Mouse (Mus musculus) ES-Bruce4 (cell line): ENCODE measurements at regions not wholly inside any gene's neighbourhood (a gene's known extent, or its start where the extent isn't known, plus 50 kb on each side); places are given as distances from the start of the nearest gene placed in this dataset.

Experiments
- H3K27ac ChIP-seq: 2 replicates; pipeline ENCODE4 v1.5.1; 2012; ENCODE audit warnings: low read length, inconsistent platforms; ENCODE audit not compliant: insufficient read depth
- H3K27me3 ChIP-seq: 2 replicates; pipeline ENCODE4 v1.6.1; 2012; ENCODE audit warnings: mild to moderate bottlenecking, low read length, inconsistent platforms; ENCODE audit not compliant: control insufficient read depth, poor library complexity, insufficient read depth, severe bottlenecking
- H3K36me3 ChIP-seq: 2 replicates; pipeline ENCODE4 v1.6.1; 2012; ENCODE audit warnings: inconsistent platforms, mild to moderate bottlenecking, low read length, moderate library complexity; ENCODE audit not compliant: control insufficient read depth, poor library complexity, insufficient read depth, severe bottlenecking
- H3K4me1 ChIP-seq: one replicate; pipeline ENCODE4 v1.8.1; 2011; ENCODE audit warnings: low read length; ENCODE audit not compliant: control insufficient read depth, insufficient read depth
- H3K4me3 ChIP-seq: 2 replicates; pipeline ENCODE4 v1.5.1; 2011; ENCODE audit warnings: low read depth, mild to moderate bottlenecking, low read length
- H3K9ac ChIP-seq: 2 replicates; pipeline ENCODE4 v1.6.1; 2012; ENCODE audit warnings: low read depth, mild to moderate bottlenecking, inconsistent platforms; ENCODE audit not compliant: poor library complexity, severe bottlenecking
- H3K9me3 ChIP-seq: replicated peaks from 2 replicates; pipeline ENCODE4 v1.6.1; 2012; ENCODE audit warnings: mild to moderate bottlenecking, low read length, inconsistent platforms; ENCODE audit not compliant: control insufficient read depth, poor library complexity, insufficient read depth, severe bottlenecking
- CTCF ChIP-seq: IDR thresholded peaks from one replicate; pipeline ENCODE4 v1.8.1; 2011; ENCODE audit warnings: low read depth, low read length
- EP300 ChIP-seq: IDR thresholded peaks from 2 replicates; pipeline ENCODE4 v1.6.1; 2011; ENCODE audit warnings: low read depth, low read length; ENCODE audit not compliant: insufficient read depth
- POLR2A ChIP-seq: IDR thresholded peaks from one replicate; pipeline ENCODE4 v1.8.1; 2011; ENCODE audit warnings: low read length; ENCODE audit not compliant: insufficient read depth

DNA sequence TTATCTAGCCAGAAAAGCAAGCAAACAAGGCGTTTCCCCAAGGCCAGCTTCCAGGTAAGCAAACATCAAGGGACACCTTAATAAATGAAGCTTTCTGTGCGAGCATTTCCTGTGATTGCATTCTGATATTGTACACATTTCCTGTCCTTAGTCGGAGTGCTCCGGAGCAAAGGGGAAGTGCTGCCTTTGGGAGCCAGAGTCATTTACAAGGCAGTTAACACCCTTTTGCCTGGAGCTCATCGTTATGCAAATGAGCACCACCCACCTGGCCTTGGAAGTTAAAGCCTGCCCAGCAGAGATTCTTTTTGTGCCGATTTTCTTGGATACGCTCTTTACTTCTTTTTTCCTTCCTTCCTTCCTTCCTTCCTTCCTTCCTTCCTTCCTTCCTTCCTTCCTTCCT lies 147.0 kb downstream of the Bcl2l11 start:
- no peaks in the 10 kb centered on the region for H3K36me3 ChIP-seq
- no peak overlapping the region for H3K9ac ChIP-seq
- no peak for TF ChIP-seq CTCF
- peak; percentile 98 for TF ChIP-seq EP300
- H3K27ac ChIP-seq = peak overlapping the region; percentile 55
- H3K9me3 ChIP-seq = no peaks in the 10 kb centered on the region
- peaks cover 15% of the 10 kb centered on the region for H3K4me1 ChIP-seq
- H3K27me3 ChIP-seq = no peaks in the 10 kb centered on the region
- H3K4me3 ChIP-seq = no peak overlapping the region

DNA sequence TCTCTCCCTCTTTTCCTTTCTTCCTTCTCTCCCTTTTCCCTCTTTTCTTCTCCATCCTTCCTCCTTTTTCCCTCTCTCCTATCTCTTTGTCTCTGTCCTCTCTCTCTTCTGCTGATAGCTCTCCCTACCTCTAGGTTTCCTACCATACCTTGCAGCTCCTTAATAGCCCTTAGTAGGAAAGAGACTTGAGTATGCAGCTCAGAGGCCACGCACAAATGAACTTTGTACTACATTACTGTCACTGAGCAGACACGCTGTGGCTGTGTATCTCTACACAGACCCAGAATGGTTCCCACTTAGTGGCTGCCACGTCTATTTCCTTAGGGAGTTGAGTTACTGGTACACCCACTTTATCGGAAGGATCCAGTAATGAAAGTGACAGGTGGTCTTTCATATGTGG lies 147.5 kb downstream of the Bcl2l11 start:
- TF ChIP-seq CTCF (no peak), POLR2A (no peak), EP300 (no peak)
- Histone ChIP-seq H3K4me1 (peaks cover 11% of the 10 kb centered on the region), H3K9ac (no peak overlapping the region), H3K27ac (peak overlapping the region; percentile 28; the same call in 1 of the 2 replicates), H3K27me3 (no peaks in the 10 kb centered on the region), H3K36me3 (no peaks in the 10 kb centered on the region), H3K9me3 (no peaks in the 10 kb centered on the region), H3K4me3 (no peak overlapping the region)

DNA sequence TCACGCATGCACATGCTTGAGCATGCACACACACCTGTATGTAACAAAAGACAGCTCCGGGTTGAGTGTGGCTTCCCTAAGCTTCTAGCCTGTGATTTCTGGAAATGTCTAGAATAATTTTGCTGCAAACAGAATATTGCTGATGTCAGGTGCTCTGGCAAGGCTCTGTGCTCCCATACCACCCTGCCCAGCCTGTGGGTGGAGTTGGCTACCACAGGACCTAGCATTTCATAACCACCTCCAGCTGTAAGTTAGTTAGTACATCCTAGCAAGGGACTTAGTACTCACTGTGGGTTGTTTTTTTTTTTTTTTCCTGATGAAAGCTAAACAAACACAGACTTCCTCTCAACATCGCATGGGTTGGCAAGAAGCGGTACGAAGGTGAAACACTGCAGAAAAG lies 150.5 kb downstream of the Bcl2l11 start:
- Histone ChIP-seq H3K27ac (no peak overlapping the region), H3K36me3 (no peaks in the 10 kb centered on the region), H3K9ac (no peak overlapping the region), H3K4me1 (peaks cover 10% of the 10 kb centered on the region), H3K9me3 (no peaks in the 10 kb centered on the region), H3K27me3 (no peaks in the 10 kb centered on the region), H3K4me3 (no peak overlapping the region)
- TF ChIP-seq CTCF (no peak), POLR2A (no peak), EP300 (no peak)

DNA sequence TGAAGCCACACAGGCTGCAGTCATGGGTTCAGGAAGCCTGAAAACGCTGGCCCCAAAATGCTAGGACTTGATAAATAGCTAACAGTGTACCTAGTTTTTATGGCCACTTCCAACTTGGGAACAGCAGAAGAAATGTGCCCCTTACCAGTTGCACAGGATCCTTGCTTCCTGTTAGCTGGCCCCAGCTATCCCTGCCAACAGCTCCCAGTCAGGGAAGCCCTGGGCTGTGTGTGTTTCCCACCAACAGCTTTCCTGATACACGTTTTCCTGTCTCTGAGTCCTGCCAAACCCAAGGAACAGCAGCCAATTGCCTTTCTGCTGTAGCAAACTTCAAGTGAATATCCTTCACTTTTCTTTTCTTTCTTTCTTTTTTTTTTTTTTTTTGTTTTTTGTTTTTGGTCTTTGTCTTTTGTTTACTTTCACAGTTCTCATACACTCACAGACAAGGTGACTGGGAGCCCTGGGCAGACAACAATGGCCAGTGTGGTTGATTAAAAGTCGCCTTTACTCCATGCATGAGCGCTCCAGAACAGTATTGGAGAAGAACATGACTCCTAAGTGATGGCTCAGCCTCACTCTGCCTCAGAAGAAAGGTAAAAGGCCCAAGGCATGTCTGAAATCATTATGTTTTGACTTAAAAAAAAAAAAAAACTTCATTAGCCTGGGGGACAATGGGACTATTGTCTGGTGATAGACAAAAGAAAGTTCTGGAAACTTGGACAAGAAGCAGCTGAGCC lies 151.7 kb downstream of the Bcl2l11 start:
- Histone ChIP-seq H3K4me1 (peaks cover 3% of the 10 kb centered on the region), H3K27ac (no peak overlapping the region), H3K4me3 (no peak overlapping the region), H3K36me3 (no peaks in the 10 kb centered on the region), H3K9ac (no peak overlapping the region), H3K27me3 (no peaks in the 10 kb centered on the region), H3K9me3 (no peaks in the 10 kb centered on the region)
- TF ChIP-seq CTCF (no peak), EP300 (no peak), POLR2A (no peak)

DNA sequence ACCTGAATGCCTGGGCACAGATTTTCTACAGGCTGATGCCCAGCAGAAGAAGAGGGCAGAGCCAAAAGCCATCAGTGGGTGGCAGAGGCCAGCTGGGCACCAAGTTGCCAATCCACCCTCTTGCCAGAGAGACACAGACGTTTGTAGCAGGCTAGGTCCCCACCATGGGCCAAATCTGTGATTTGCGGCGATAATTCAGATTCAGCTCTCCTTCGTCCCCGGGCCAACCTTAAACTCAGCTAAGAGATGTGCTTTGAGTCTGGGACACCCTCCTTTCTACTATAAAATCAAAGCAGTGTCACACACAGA lies 152.2 kb downstream of the Bcl2l11 start:
- Histone ChIP-seq H3K9me3 (no peaks in the 10 kb centered on the region), H3K4me3 (no peak overlapping the region), H3K4me1 (peaks cover 3% of the 10 kb centered on the region), H3K9ac (no peak overlapping the region), H3K36me3 (no peaks in the 10 kb centered on the region), H3K27ac (no peak overlapping the region), H3K27me3 (no peaks in the 10 kb centered on the region)
- TF ChIP-seq EP300 (no peak), CTCF (no peak), POLR2A (no peak)

DNA sequence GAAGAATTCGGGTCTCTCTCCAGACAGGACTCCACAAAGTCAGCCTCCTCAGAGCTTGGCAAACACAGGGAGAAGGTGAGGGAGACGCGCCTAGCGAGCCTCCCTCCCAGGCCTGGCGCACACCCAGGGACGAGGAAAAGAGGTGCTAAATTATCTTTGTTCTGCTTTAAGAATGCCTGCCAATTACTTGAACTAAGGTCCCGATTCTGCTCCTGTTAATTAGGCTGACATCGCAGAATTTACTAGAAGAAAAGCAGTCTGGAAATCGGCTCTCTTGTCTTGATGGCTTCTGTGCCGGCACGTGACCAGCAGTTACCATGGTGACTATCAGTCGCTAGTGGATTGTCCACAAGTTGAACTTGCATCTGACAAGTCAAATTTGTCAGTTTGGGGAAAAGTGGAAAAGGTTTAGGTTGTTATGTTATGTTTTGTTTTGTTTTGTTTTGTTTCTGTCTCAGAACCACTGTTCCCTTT lies 152.8 kb downstream of the Bcl2l11 start:
- no peak overlapping the region for H3K4me3 ChIP-seq
- TF ChIP-seq EP300 = no peak
- TF ChIP-seq POLR2A = no peak
- no peak for TF ChIP-seq CTCF
- no peaks in the 10 kb centered on the region for H3K9me3 ChIP-seq
- H3K4me1 ChIP-seq = peaks cover 3% of the 10 kb centered on the region
- H3K9ac ChIP-seq = no peak overlapping the region
- no peaks in the 10 kb centered on the region for H3K36me3 ChIP-seq
- H3K27me3 ChIP-seq = no peaks in the 10 kb centered on the region
- no peak overlapping the region for H3K27ac ChIP-seq
